Mouse (Mus musculus): ENCODE measurements around the gene Nr2c2ap.

DNA sequence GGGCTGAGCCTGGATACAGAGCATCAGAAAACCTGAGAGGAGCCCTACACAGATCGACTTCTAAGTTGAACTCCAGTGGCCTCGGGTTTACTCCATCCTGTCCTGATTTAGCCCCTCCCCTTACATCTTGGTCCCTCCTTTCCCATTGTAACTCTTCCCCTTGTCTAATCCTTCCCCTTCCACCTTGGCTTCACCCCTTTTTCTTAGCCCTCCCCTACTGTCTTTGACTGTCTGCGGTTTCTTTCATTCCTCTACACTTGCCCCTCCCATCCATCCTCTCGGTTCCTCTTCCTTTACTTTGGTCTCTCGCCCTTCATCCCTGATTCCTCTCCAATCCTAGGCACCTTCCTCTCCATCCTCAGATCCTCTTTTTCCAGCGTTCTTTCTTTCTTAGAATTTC is 16.6 kb upstream of the Nr2c2ap start:
- TF ChIP-seq CTCF (IDR thresholded peaks at IDR 0.05), result no peak
- TF ChIP-seq POLR2A (IDR thresholded peaks at IDR 0.05; ENCODE audit: insufficient read depth, low read depth, low read length), result no peak
- no peak for TF ChIP-seq EP300 (IDR thresholded peaks at IDR 0.05; ENCODE audit: insufficient read depth, low read depth, low read length)
